Mouse (Mus musculus) olfactory bulb, adult 2 months (tissue): ENCODE measurements around the gene Memo1.

ENCODE experiments used
- CTCF ChIP-seq: fragments of 200-500 bp; IDR thresholded peaks from 2 replicates; pipeline ENCODE4 v1.5.1; 2012; ENCODE audit warnings: low read depth, mild to moderate bottlenecking, low read length, moderate library complexity; ENCODE audit not compliant: insufficient read depth
- POLR2A ChIP-seq: fragments of 200-500 bp; IDR thresholded peaks from 2 replicates; pipeline ENCODE4 v1.6.1; 2012; ENCODE audit warnings: mild to moderate bottlenecking, low read depth, low read length, moderate library complexity; ENCODE audit not compliant: insufficient read depth

DNA sequence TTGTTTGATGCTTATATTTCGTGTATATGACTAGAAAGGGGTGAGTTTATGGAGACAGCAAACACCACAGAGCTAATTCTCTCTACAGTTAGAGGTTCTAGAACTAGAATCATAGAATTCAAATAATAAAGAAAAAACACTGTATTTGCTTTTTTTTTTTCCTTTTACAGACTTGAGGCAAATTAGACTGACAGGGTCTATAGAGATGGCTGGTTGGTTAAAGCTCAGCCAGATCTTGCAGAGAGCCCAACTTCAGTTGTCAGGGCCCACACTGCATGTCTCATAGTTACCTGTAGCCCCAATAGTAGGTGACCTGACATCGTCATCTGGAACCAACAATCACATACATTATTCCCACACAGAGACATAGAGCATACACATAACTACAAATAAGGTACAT is 28.5 kb upstream of the Memo1 start, which contains the start of gene Dpy30:
- TF ChIP-seq POLR2A (no peak), CTCF (no peak)
